Mouse (Mus musculus): ENCODE measurements around the gene Fam71e1. TPM values are rescaled to one million over a fixed set of nuclear protein-coding genes. Genes with fewer than 3 reads are reported as not detected.

The Fam71e1 gene
- polyA plus RNA-seq, 1 experiment from 2014 or later = 36.6 TPM

- no peak overlapping the region for H3K4me3 ChIP-seq
- H3K9ac ChIP-seq = no peak overlapping the region
- ATAC-seq (replicated peaks) = no peak
- peaks cover 27% of the 10 kb centered on the region for H3K4me1 ChIP-seq
- no peaks in the 10 kb centered on the region for H3K27me3 ChIP-seq (replicated peaks)
- WGBS = 93% methylated on average over 12 of the region's 12 CpGs
- H3K4me2 ChIP-seq = peak overlapping the region; percentile 74; the same call in 1 of the 2 replicates
- H3K9me3 ChIP-seq = no peaks in the 10 kb centered on the region
- H3K36me3 ChIP-seq (replicated peaks) = peaks cover 29% of the 10 kb centered on the region
- H3K27ac ChIP-seq = no peak overlapping the region
Observed at GRCm38 (mm10) chr7:44494681-44495080, 1.7 kb upstream of the Fam71e1 start.

DNA sequence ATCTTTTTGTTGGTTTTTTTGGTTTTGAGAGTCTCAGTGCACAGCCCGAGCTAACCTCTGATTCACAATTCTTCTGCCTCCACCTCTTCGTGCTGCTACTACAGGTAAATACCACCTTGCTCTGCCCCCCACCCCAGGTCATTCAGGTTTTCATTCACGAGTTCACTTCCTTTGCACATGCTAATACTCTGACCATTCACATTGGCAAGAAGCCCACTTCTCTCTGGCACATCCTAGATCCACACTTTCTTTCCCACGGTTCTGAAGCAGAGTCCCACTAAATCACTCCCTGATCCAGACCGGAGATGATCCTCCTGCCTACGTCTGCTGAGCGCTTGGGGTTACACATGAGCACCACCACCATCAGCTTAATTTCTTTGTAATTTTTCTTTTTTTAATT is 1.3 kb upstream of the Fam71e1 start:
- Histone ChIP-seq H3K4me3 (peak overlapping the region; percentile 87), H3K36me3 (replicated peaks) (peaks cover 25% of the 10 kb centered on the region), H3K9me3 (no peaks in the 10 kb centered on the region), H3K27ac (no peak overlapping the region), H3K4me1 (peaks cover 27% of the 10 kb centered on the region), H3K9ac (peak overlapping the region; percentile 98; the same call in 1 of the 2 replicates), H3K27me3 (replicated peaks) (no peaks in the 10 kb centered on the region), H3K4me2 (peak overlapping the region; percentile 74)
- ATAC-seq (replicated peaks) = no peak
- 86% methylated on average over 7 of the region's 7 CpGs for WGBS

DNA sequence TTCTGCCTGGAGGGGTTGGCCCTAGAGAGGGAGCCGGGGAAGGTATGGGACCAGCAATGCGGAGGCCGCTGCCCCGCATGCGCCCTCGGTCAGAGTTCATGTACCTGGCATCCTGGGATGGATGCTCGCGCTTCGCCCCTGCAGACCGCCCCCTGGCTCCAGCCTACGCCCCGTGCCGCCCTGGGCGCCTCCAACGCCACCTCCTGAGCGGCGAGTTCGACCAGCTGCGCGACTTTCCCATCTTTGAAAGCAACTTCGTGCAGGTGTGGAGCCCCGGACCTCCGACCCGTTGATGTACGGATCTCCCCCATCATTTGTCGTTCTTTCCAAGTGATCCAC is 359 bp downstream of the Fam71e1 start:
- H3K27ac ChIP-seq = peak overlapping the region; percentile 99
- no peaks in the 10 kb centered on the region for H3K27me3 ChIP-seq (replicated peaks)
- no peak for ATAC-seq (replicated peaks)
- peak overlapping the region; percentile 87 for H3K4me3 ChIP-seq
- peaks cover 27% of the 10 kb centered on the region for H3K4me1 ChIP-seq
- H3K36me3 ChIP-seq (replicated peaks) = peaks cover 12% of the 10 kb centered on the region
- WGBS = under 1% methylated on average over 26 of the region's 26 CpGs
- peak overlapping the region; percentile 94 for H3K9ac ChIP-seq
- peak overlapping the region; percentile 74 for H3K4me2 ChIP-seq
- H3K9me3 ChIP-seq = no peaks in the 10 kb centered on the region

DNA sequence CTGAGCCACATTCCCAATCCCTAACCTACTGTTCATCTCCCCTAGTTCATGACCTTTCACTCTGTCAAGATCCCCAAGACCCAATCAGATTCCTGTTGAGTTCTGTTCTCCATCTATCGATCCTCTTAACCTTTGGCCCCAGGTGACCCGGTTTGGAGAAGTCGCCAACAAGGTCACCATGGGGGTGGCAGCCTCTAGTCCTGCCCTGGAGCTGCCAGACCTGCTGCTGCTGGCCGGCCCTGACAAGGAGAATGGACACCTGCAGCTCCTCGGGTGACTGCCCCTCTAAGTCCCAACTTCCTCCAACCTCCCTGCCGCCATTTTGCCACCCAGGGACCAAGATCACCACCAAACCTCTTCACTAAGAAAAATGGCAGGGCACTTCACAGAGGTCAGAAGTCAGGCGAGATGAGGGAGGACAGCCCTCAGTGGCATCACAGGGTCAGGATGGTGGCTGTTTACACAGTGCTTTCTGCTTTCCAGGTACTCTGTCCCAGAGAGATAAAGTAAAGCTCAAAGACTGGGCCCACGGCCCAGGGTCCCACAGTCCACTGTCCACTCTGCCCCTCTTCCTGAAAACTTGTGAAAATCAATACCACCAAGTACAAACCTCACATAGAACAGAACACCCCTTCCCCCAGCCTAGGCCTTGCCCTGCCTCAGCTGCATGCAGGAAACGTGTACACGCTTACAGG is 1.1 kb downstream of the Fam71e1 start:
- H3K27me3 ChIP-seq (replicated peaks) = no peaks in the 10 kb centered on the region
- H3K4me1 ChIP-seq = peaks cover 27% of the 10 kb centered on the region
- H3K4me3 ChIP-seq = peak overlapping the region; percentile 87
- no peaks in the 10 kb centered on the region for H3K9me3 ChIP-seq
- ATAC-seq (replicated peaks) = no peak
- H3K9ac ChIP-seq = peak overlapping the region; percentile 94
- WGBS = 85% methylated on average over 10 of the region's 10 CpGs
- peak overlapping the region; percentile 74 for H3K4me2 ChIP-seq
- no peak overlapping the region for H3K27ac ChIP-seq
- peaks cover 5% of the 10 kb centered on the region; the same call in 1 of the 2 replicates for H3K36me3 ChIP-seq (replicated peaks)

DNA sequence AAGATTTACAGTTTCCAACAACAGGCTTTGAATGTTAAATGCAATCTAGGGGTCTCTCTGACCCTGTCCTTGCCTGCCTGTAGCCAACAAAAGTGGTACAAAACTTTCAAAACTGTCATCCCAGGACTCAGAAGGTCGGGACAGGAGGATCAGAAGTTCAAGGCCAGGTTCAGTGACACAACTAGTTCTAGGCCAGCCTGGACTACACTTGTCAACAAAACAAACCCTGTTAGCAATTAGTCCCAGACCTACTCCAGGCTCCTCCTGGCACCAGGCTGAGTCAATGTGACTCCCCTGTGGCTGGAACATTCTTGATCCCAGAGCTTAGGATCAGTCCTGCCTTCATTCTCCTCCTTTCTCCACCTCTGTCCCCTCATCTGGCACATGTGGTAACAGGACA is 2.5 kb downstream of the Fam71e1 start:
- H3K36me3 ChIP-seq (replicated peaks) = no peaks in the 10 kb centered on the region; the same call in 1 of the 2 replicates
- H3K4me2 ChIP-seq = no peak overlapping the region
- H3K27ac ChIP-seq = no peak overlapping the region
- H3K9ac ChIP-seq = no peak overlapping the region
- WGBS = 69% methylated on average over 1 of the region's 1 CpGs
- H3K27me3 ChIP-seq (replicated peaks) = no peaks in the 10 kb centered on the region
- no peak overlapping the region for H3K4me3 ChIP-seq
- peaks cover 24% of the 10 kb centered on the region for H3K4me1 ChIP-seq
- no peaks in the 10 kb centered on the region for H3K9me3 ChIP-seq
- no peak for ATAC-seq (replicated peaks)

GRCm38 (mm10) chr7:44500046-44500445 is 3.7 kb downstream of the Fam71e1 start:
- WGBS = 53% methylated on average over 20 of the region's 20 CpGs
- peaks cover 15% of the 10 kb centered on the region for H3K4me1 ChIP-seq
- no peak overlapping the region for H3K4me2 ChIP-seq
- no peak overlapping the region for H3K4me3 ChIP-seq
- no peaks in the 10 kb centered on the region for H3K27me3 ChIP-seq (replicated peaks)
- no peak overlapping the region for H3K27ac ChIP-seq
- H3K9ac ChIP-seq = no peak overlapping the region
- no peak for ATAC-seq (replicated peaks)
- H3K36me3 ChIP-seq (replicated peaks) = no peaks in the 10 kb centered on the region
- H3K9me3 ChIP-seq = no peaks in the 10 kb centered on the region

DNA sequence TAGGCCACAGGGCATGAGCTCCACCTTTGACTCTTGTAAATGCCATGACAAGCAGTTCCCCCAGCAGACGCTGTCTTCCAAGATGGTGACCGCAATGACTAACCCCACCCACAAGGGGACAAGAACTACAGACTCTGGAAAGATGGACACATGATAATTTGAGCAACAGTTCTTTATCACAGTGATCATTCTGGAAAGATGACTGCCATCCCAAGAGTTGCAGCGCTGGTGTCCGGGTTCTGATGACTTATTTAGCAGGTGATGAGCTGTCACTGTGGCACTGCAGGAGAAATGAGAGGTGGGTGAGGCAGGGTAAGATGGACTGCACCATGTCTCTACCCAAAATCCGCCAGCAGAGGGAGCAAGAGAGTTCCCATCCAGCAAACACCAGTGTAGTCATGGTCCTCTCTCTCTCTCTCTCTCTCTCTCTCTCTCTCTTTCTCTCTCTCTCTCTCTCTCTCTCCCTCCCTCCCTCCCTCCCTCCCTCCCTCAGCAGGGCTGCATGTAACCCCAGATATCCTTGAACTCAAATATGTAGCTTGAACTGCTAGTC is 5.3 kb downstream of the Fam71e1 start:
- no peak overlapping the region for H3K4me3 ChIP-seq
- no peak overlapping the region for H3K27ac ChIP-seq
- H3K27me3 ChIP-seq (replicated peaks) = no peaks in the 10 kb centered on the region
- H3K9ac ChIP-seq = no peak overlapping the region
- H3K4me2 ChIP-seq = no peak overlapping the region
- ATAC-seq (replicated peaks) = peak; percentile 48; the same call in 1 of the 2 replicates
- peaks cover 7% of the 10 kb centered on the region for H3K4me1 ChIP-seq
- 37% methylated on average over 5 of the region's 5 CpGs for WGBS
- no peaks in the 10 kb centered on the region for H3K36me3 ChIP-seq (replicated peaks)
- no peaks in the 10 kb centered on the region for H3K9me3 ChIP-seq

DNA sequence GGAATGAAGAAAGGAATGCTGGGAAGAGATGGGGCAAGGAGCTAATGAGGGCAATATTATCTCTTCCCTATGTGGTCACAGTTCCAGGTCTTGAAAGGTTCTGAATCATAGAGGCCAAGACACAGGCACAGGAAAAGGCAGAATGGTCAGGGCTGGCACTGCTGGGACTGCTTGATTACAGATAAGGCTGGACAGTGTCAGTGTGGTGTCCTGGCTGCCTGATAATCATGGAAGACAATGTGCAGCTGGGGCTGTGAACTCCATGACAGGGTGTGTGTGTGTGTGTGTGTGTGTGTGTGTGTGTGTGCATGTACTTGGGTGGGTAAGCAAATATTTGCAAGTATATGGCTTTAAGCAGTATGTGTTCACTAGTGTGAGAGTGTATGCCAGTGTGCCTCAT is 11.1 kb downstream of the Fam71e1 start:
- no peak overlapping the region for H3K9ac ChIP-seq
- H3K9me3 ChIP-seq = no peaks in the 10 kb centered on the region
- no peak overlapping the region for H3K4me2 ChIP-seq
- no peak overlapping the region for H3K4me3 ChIP-seq
- no peak for ATAC-seq (replicated peaks)
- H3K4me1 ChIP-seq = no peaks in the 10 kb centered on the region
- no peak overlapping the region for H3K27ac ChIP-seq
- 0 out of 2 replicates have a peak, but pooled peaks cover 8% of the 10 kb centered on the region for H3K27me3 ChIP-seq (replicated peaks)
- H3K36me3 ChIP-seq (replicated peaks) = no peaks in the 10 kb centered on the region

- WGBS = 76% methylated on average over 9 of the region's 9 CpGs
- no peak overlapping the region for H3K4me2 ChIP-seq
- no peak overlapping the region for H3K9ac ChIP-seq
- no peak overlapping the region for H3K27ac ChIP-seq
- H3K9me3 ChIP-seq = no peaks in the 10 kb centered on the region
- peaks cover 14% of the 10 kb centered on the region for H3K27me3 ChIP-seq (replicated peaks)
- no peaks in the 10 kb centered on the region for H3K36me3 ChIP-seq (replicated peaks)
- H3K4me1 ChIP-seq = peaks cover 4% of the 10 kb centered on the region; the same call in 1 of the 2 replicates
- no peak for ATAC-seq (replicated peaks)
- H3K4me3 ChIP-seq = no peak overlapping the region
Observed at GRCm38 (mm10) chr7:44519240-44519913, 23.0 kb downstream of the Fam71e1 start.

GRCm38 (mm10) chr7:44520990-44521389 is 24.6 kb downstream of the Fam71e1 start:
- WGBS = 67% methylated on average over 3 of the region's 3 CpGs
- no peak for ATAC-seq (replicated peaks)
- H3K27ac ChIP-seq = no peak overlapping the region
- H3K9ac ChIP-seq = no peak overlapping the region
- peaks cover 6% of the 10 kb centered on the region; the same call in 1 of the 2 replicates for H3K4me1 ChIP-seq
- H3K4me3 ChIP-seq = no peak overlapping the region
- peaks cover 25% of the 10 kb centered on the region for H3K27me3 ChIP-seq (replicated peaks)
- no peak overlapping the region for H3K4me2 ChIP-seq
- no peaks in the 10 kb centered on the region for H3K36me3 ChIP-seq (replicated peaks)
- no peaks in the 10 kb centered on the region for H3K9me3 ChIP-seq

- Histone ChIP-seq H3K27ac (no peak overlapping the region), H3K4me3 (no peak overlapping the region), H3K9me3 (no peaks in the 10 kb centered on the region), H3K36me3 (replicated peaks) (no peaks in the 10 kb centered on the region), H3K9ac (no peak overlapping the region), H3K4me1 (peaks cover 6% of the 10 kb centered on the region; the same call in 1 of the 2 replicates), H3K4me2 (peak overlapping the region; percentile 24), H3K27me3 (replicated peaks) (peaks cover 25% of the 10 kb centered on the region)
- WGBS = 3% methylated on average over 20 of the region's 20 CpGs
- no peak; the same call in 1 of the 2 replicates for ATAC-seq (replicated peaks)
Observed at GRCm38 (mm10) chr7:44521710-44522109, 25.3 kb downstream of the Fam71e1 start.

- Histone ChIP-seq H3K9ac (no peak overlapping the region), H3K27ac (no peak overlapping the region), H3K27me3 (replicated peaks) (peaks cover 25% of the 10 kb centered on the region), H3K36me3 (replicated peaks) (no peaks in the 10 kb centered on the region), H3K9me3 (no peaks in the 10 kb centered on the region), H3K4me2 (no peak overlapping the region), H3K4me1 (peaks cover 12% of the 10 kb centered on the region), H3K4me3 (no peak overlapping the region)
- 89% methylated on average over 2 of the region's 2 CpGs for WGBS
- no peak for ATAC-seq (replicated peaks)
Observed at GRCm38 (mm10) chr7:44523056-44523455, 26.7 kb downstream of the Fam71e1 start.
